Mouse (Mus musculus) embryonic facial prominence, embryonic 10.5 days (tissue): ENCODE data around the gene Rhbg. TPM values are rescaled to one million over a fixed set of nuclear protein-coding genes. Genes with fewer than 3 reads are reported as not detected.
"Not testable (repeated sequence)": the region's sequence is repeated elsewhere in the genome, so short reads cannot be mapped to it uniquely, and the experiment has no call there.

ENCODE experiments used
- DNase-seq: peaks from one replicate; pipeline ENCODE4 v3.0.0-alpha.2; 2017; ENCODE audit warnings: low spot score
- H3K27ac ChIP-seq: fragments of 300-500 bp; sonication (generic); replicated peaks from 2 replicates; pipeline ENCODE4 v1.5.1; 2016; ENCODE audit warnings: mild to moderate bottlenecking
- H3K27me3 ChIP-seq: fragments of 300-500 bp; sonication (generic); replicated peaks from 2 replicates; pipeline ENCODE4 v1.6.1; 2016; ENCODE audit warnings: low read depth, mild to moderate bottlenecking; ENCODE audit not compliant: poor library complexity, severe bottlenecking
- H3K36me3 ChIP-seq: fragments of 300-500 bp; sonication (generic); replicated peaks from 2 replicates; pipeline ENCODE4 v1.6.1; 2016; ENCODE audit warnings: mild to moderate bottlenecking, moderate library complexity
- H3K4me1 ChIP-seq: fragments of 300-500 bp; sonication (generic); 2 replicates; pipeline ENCODE4 v1.6.1; 2016
- H3K4me3 ChIP-seq: fragments of 300-500 bp; sonication (generic); 2 replicates; pipeline ENCODE4 v1.5.1; 2016; ENCODE audit warnings: mild to moderate bottlenecking, moderate library complexity
- H3K9me3 ChIP-seq: fragments of 300-500 bp; sonication (generic); 2 replicates; pipeline ENCODE4 v1.6.1; 2016; ENCODE audit warnings: mild to moderate bottlenecking
- WGBS: fragments of 180-500 bp; shearing (Covaris S2); methylation state at CpG from one replicate; pipeline ENCODE4 v1.1.7; 2016; 5-methylcytosine and 5-hydroxymethylcytosine counted together
- polyA plus RNA-seq: library from polyadenylated mRNA; unstranded; fragments of >200 nt; fragmentation: Nextera tagmentation; extraction: Ambion mirVana; gene quantifications from 2 replicates; pipeline ENCODE4 v1.2.1, GENCODE M21; 2016

Rhbg gene
- 0.17 TPM in 1 of 2 replicates, not detected in the other for polyA plus RNA-seq

GRCm38 (mm10) chr3:88254268-88254926, at the start of gene Rhbg:
Gene Rhbg (minus strand): TSS chr3:88254709.
- H3K27ac ChIP-seq: 0 out of 2 replicates have a peak within 1 kb of the TSS, but pooled peaks have one; percentile 21
- H3K27me3 ChIP-seq: peaks cover 71% of the 10 kb centered on the region
- H3K4me3 ChIP-seq: peak within 1 kb of the TSS; percentile 51
- WGBS: 2% methylated on average over 34 of the region's 34 CpGs
- peak; percentile 53 for DNase-seq
- peaks cover 10% of the 10 kb centered on the region for H3K4me1 ChIP-seq
- H3K36me3 ChIP-seq: no peaks in the 10 kb centered on the region
- H3K9me3 ChIP-seq: no peaks in the 10 kb centered on the region

GRCm38 (mm10) chr3:88299172-88299571, 44.7 kb upstream of the Rhbg start:
- Histone ChIP-seq H3K36me3 (peaks cover 56% of the 10 kb centered on the region), H3K4me1 (peaks cover 20% of the 10 kb centered on the region), H3K4me3 (peak overlapping the region; percentile 17; the same call in 1 of the 2 replicates), H3K27me3 (no peaks in the 10 kb centered on the region), H3K27ac (no peak overlapping the region), H3K9me3 (no peaks in the 10 kb centered on the region)
- DNase-seq: no peak
- 92% methylated on average over 1 of the region's 1 CpGs for WGBS

- Histone ChIP-seq H3K27me3 (no peaks in the 10 kb centered on the region), H3K27ac (peak overlapping the region; percentile 94), H3K36me3 (peaks cover 38% of the 10 kb centered on the region), H3K4me3 (peak overlapping the region; percentile 86), H3K9me3 (no peaks in the 10 kb centered on the region), H3K4me1 (peaks cover 20% of the 10 kb centered on the region)
- DNase-seq: no peak
- WGBS: under 1% methylated on average over 30 of the region's 30 CpGs
These were observed 42.9 kb upstream of the Rhbg start for GRCm38 (mm10) chr3:88297321-88297851.

- no peaks in the 10 kb centered on the region for H3K27me3 ChIP-seq
- no peaks in the 10 kb centered on the region for H3K9me3 ChIP-seq
- peak within 1 kb of the TSS; percentile 86 for H3K4me3 ChIP-seq
- H3K36me3 ChIP-seq: peaks cover 32% of the 10 kb centered on the region
- H3K4me1 ChIP-seq: peaks cover 20% of the 10 kb centered on the region
- WGBS: under 1% methylated on average over 44 of the region's 44 CpGs
- peak within 1 kb of the TSS; percentile 94 for H3K27ac ChIP-seq
- peak; percentile 97 for DNase-seq
These were observed 42.2 kb upstream of the Rhbg start, which contains the start of the genes Tsacc and Cct3 for GRCm38 (mm10) chr3:88296561-88297318. Gene Tsacc (minus strand): TSS chr3:88296999. Gene Cct3 (plus strand): TSS chr3:88297116.

GRCm38 (mm10) chr3:88296110-88296560, 41.6 kb upstream of the Rhbg start:
- peaks cover 26% of the 10 kb centered on the region for H3K36me3 ChIP-seq
- peaks cover 20% of the 10 kb centered on the region for H3K4me1 ChIP-seq
- peak overlapping the region; percentile 86 for H3K4me3 ChIP-seq
- no peaks in the 10 kb centered on the region for H3K27me3 ChIP-seq
- no peak for DNase-seq
- H3K9me3 ChIP-seq: no peaks in the 10 kb centered on the region
- WGBS: 1% methylated on average over 12 of the region's 12 CpGs
- peak overlapping the region; percentile 94 for H3K27ac ChIP-seq

GRCm38 (mm10) chr3:88295272-88295671, 40.8 kb upstream of the Rhbg start:
- DNase-seq, H3K27me3 ChIP-seq, H3K9me3 ChIP-seq: not testable (repeated sequence)
- Histone ChIP-seq H3K27ac (peak overlapping the region; percentile 94), H3K36me3 (peaks cover 17% of the 10 kb centered on the region), H3K4me1 (peaks cover 20% of the 10 kb centered on the region), H3K4me3 (peak overlapping the region; percentile 86)
- WGBS: 78% methylated on average over 1 of the region's 1 CpGs

GRCm38 (mm10) chr3:88291970-88292369, 37.5 kb upstream of the Rhbg start:
- peak; percentile 18 for DNase-seq

GRCm38 (mm10) chr3:88288133-88288713, 33.7 kb upstream of the Rhbg start:
- H3K36me3 ChIP-seq: peaks cover 10% of the 10 kb centered on the region
- H3K4me1 ChIP-seq, H3K27ac ChIP-seq, H3K9me3 ChIP-seq, H3K27me3 ChIP-seq, H3K4me3 ChIP-seq, DNase-seq: not testable (repeated sequence)
- 85% methylated on average over 10 of the region's 10 CpGs for WGBS

More at GRCm38 (mm10) chr3:88291970-88292369, 37.5 kb upstream of the Rhbg start:
- Histone ChIP-seq H3K27me3 (no peaks in the 10 kb centered on the region), H3K4me1 (peaks cover 8% of the 10 kb centered on the region), H3K9me3 (no peaks in the 10 kb centered on the region), H3K4me3 (no peak overlapping the region), H3K27ac (no peak overlapping the region), H3K36me3 (no peaks in the 10 kb centered on the region)
- WGBS: 60% methylated on average over 4 of the region's 4 CpGs

- WGBS: 96% methylated on average over 4 of the region's 4 CpGs
- H3K4me1 ChIP-seq: no peaks in the 10 kb centered on the region
- H3K36me3 ChIP-seq: peaks cover 10% of the 10 kb centered on the region
These were observed 32.6 kb upstream of the Rhbg start, which contains the start of gene Gm38392 for GRCm38 (mm10) chr3:88287110-88287509. Gene Gm38392 (minus strand): TSS chr3:88287210.

GRCm38 (mm10) chr3:88285565-88285895, 31.0 kb upstream of the Rhbg start:
- H3K36me3 ChIP-seq: peaks cover 10% of the 10 kb centered on the region
- not testable (repeated sequence) for DNase-seq, H3K4me1 ChIP-seq, H3K27me3 ChIP-seq, H3K9me3 ChIP-seq, H3K27ac ChIP-seq, H3K4me3 ChIP-seq
- WGBS: 90% methylated on average over 2 of the region's 2 CpGs

More at GRCm38 (mm10) chr3:88287110-88287509, 32.6 kb upstream of the Rhbg start, which contains the start of gene Gm38392:
- Histone ChIP-seq H3K27me3 (no peaks in the 10 kb centered on the region), H3K27ac (no peak within 1 kb of the TSS), H3K4me3 (no peak within 1 kb of the TSS), H3K9me3 (no peaks in the 10 kb centered on the region)
- DNase-seq: no peak

GRCm38 (mm10) chr3:88284815-88285564, 30.5 kb upstream of the Rhbg start:
- H3K4me1 ChIP-seq, DNase-seq, H3K4me3 ChIP-seq, H3K27ac ChIP-seq, H3K27me3 ChIP-seq, H3K9me3 ChIP-seq: not testable (repeated sequence)
- 96% methylated on average over 14 of the region's 14 CpGs for WGBS
- H3K36me3 ChIP-seq: peaks cover 10% of the 10 kb centered on the region
